Mouse (Mus musculus): ENCODE measurements at regions not wholly inside any gene's neighbourhood (a gene's known extent, or its start where the extent isn't known, plus 50 kb on each side); places are given as distances from the start of the nearest gene placed in this dataset.

DNA sequence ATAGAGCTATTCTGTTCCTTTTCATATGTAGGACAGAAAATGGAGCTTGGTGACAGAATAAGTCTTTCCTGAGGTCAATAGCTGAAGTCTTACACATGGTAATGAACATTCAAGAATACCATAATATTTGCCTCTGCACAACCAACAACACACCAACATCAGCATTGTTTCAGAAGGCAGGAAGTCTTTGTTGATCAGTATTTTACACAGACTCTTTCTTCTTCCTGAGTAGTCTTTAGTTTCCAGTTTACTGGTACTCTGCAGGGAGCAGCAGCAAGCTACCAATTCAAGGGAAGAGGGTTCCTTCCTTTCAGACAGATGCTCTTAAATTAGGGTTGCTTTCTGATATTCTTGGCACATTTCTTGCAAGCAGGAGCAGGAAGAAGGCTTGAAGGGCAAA lies 1170.7 kb upstream of the Sel1l start:
- TF ChIP-seq CTCF (IDR thresholded peaks at IDR 0.05; ENCODE audit: low read depth) = no peak
- TF ChIP-seq EP300 (IDR thresholded peaks at IDR 0.05; ENCODE audit: low read depth) = no peak
